Mouse (Mus musculus) activated CD4-positive, CD25-positive, alpha-beta regulatory T cell (primary cell): ENCODE measurements around the gene Mindy2. TPM values are rescaled to one million over a fixed set of nuclear protein-coding genes. Genes with fewer than 3 reads are reported as not detected.

Experiments
- polyA plus RNA-seq, 2 experiments: library from polyadenylated mRNA; unstranded; fragments of 100-300 nt; shearing (Covaris generic); gene quantifications; one replicate each; pipeline ENCODE4 v1.2.1; 2017

The Mindy2 gene
- 10 to 100 TPM; 79.7 to 90.9 TPM for polyA plus RNA-seq

GRCm38 (mm10) chr9:70657013-70657967 lies at the start of gene Mindy2:
Gene Mindy2 (minus strand): TSS chr9:70657174.

GRCm38 (mm10) chr9:70678682-70679131 lies 21.7 kb upstream of the Mindy2 start, which contains the start of gene Adam10:
Gene Adam10 (plus strand): TSS chr9:70678997.

DNA sequence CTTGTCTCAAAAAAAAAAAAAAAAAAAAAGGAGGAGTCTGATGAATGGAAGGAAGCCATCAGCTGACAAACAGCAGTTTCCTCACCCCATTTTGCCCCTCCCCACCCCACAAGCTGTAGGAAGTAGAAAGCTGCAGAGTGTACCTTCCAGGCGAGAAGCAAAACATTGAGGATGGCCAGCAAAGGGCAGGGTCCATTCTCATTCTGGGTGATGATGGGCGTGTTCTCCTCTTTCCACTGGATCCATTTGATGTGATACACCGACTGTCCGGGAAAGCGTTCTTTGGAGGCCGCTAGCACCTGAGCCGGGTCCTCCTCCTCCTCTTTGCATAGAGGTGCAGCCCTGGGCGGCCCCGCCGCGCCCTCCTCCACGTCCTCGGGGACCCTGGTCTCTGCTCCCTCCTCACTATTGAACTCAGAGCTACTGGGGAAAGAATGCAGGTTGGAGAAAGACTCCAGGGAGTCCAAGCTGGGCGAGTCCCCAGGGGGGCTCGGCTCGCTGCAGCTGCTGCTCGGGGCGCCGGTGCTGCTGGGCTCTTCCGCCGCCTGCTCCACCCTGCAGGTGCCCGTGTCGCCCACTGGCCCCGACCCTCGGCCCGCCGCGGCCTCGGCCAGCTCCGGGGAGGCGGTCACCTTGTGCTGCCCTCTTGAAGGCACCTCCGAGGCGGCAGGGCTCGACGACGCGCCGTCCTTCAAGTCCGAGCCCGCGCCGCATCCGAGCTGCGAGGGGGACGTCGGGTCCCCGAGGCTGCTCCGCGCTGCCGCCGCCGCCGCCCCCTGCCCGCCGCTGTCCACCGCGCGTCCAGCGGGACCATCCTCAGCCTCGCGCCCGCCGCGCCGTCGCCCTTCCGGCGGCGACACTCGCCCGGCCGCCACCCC lies 605 bp downstream of the Mindy2 start, which contains the start of gene Gm10642:
Gene Gm10642 (plus strand): TSS at position 122 of the 878 bp plus-strand sequence.

Other genes starting within 250 kb of the Mindy2 start
- gene Ccnb2, start 235.6 kb downstream of the Mindy2 start, polyA plus RNA-seq: 10 to 100 TPM; 40.2 to 49.1 TPM
- gene Rnf111, start 153.4 kb downstream of the Mindy2 start, polyA plus RNA-seq: 10 to 100 TPM; 40.8 to 49.0 TPM
- 100 to 1,000 TPM; 106 to 122 TPM for gene Sltm, start 114.4 kb downstream of the Mindy2 start, polyA plus RNA-seq
- gene Gm10642, start 923 bp downstream of the Mindy2 start, polyA plus RNA-seq: 1 to 10 TPM; 6.1 to 7.7 TPM
- 10 to 100 TPM; 73.0 to 92.8 TPM for gene Adam10, start 21.8 kb upstream of the Mindy2 start, polyA plus RNA-seq